Mouse (Mus musculus) megakaryocyte, embryonic 14.5 days (primary cell): ENCODE data around the gene Pnpo.

ENCODE experiments used
- FLI1 ChIP-seq: IDR thresholded peaks from 2 replicates; pipeline ENCODE4 v1.6.1; 2012; ENCODE audit warnings: low read length, inconsistent platforms, mixed read lengths
- GATA1 ChIP-seq: IDR thresholded peaks from 3 replicates; pipeline ENCODE4 v1.6.1; 2012; ENCODE audit warnings: mixed read lengths, low read length, inconsistent platforms, borderline replicate concordance

DNA sequence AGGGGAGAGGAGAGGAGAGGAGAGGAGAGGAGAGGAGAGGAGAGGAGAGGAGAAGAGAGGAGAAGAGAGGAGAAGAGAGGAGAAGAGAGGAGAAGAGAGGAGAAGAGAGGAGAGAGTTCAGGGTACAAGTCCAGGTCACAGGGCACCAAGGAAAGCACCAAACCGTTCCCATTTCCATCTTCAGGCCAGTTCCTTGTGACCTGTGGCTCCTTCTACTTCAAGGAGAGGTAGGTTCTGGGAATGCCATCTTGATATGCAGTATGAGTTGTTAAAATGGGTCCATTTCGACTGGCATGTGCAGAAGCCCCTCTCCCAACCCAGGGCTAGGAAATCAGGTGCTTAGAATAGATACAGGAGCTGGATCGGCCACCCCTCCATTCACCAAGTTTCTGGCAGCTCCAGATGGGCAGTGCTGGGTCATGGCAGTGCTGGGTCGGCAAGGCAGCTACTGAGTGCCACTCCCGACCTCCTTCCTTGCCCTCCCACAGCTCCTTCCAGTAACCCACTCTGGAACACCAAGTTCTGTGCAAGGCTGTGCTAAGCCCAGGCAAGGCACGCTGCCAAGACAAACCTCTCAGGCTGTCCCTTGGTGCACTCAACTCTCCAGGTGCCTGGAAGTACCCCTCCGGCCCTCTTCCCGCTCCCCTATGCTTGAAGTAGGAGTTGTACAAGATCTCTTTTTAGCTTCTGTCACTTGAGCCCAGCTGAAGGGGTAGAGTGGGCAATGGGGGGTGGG, 12.3 kb downstream of the Pnpo start:
- TF ChIP-seq FLI1 (no peak), GATA1 (no peak)
